Mouse (Mus musculus): Measurements from ENCODE around the gene Ppp1r12b. TPM values are rescaled to one million over a fixed set of nuclear protein-coding genes. Genes with fewer than 3 reads are reported as not detected.
"Not testable (repeated sequence)": the region's sequence is repeated elsewhere in the genome, so short reads cannot be mapped to it uniquely, and the experiment has no call there.

Gene Ppp1r12b
- total RNA-seq, 2 experiments from 2014 or later = 6.2 to 6.3 TPM

- ATAC-seq (replicated peaks; ENCODE audit: poor library complexity, severe bottlenecking) = peak; percentile 59; the same call in 1 of the 2 replicates
Observed at GRCm38 (mm10) chr1:134854325-134854982, 101.3 kb downstream of the Ppp1r12b start.

GRCm38 (mm10) chr1:134852797-134853196, 102.9 kb downstream of the Ppp1r12b start:
- ATAC-seq (replicated peaks; ENCODE audit: poor library complexity, severe bottlenecking) = no peak

GRCm38 (mm10) chr1:134851211-134851610, 104.5 kb downstream of the Ppp1r12b start:
- no peak for ATAC-seq (replicated peaks; ENCODE audit: poor library complexity, severe bottlenecking)

- ATAC-seq (replicated peaks; ENCODE audit: poor library complexity, severe bottlenecking) = no peak
Observed at GRCm38 (mm10) chr1:134850361-134850760, 105.4 kb downstream of the Ppp1r12b start.

- no peak for ATAC-seq (replicated peaks; ENCODE audit: poor library complexity, severe bottlenecking)
Observed at GRCm38 (mm10) chr1:134847851-134848250, 107.9 kb downstream of the Ppp1r12b start.

- no peak for ATAC-seq (replicated peaks; ENCODE audit: poor library complexity, severe bottlenecking)
Observed at GRCm38 (mm10) chr1:134846295-134846988, 109.3 kb downstream of the Ppp1r12b start.

- ATAC-seq (replicated peaks; ENCODE audit: poor library complexity, severe bottlenecking) = no peak
Observed at GRCm38 (mm10) chr1:134843369-134843768, 112.4 kb downstream of the Ppp1r12b start.

- ATAC-seq (replicated peaks; ENCODE audit: poor library complexity, severe bottlenecking) = no peak
Observed at GRCm38 (mm10) chr1:134836909-134837480, 118.7 kb downstream of the Ppp1r12b start.

GRCm38 (mm10) chr1:134830881-134831280, 124.9 kb downstream of the Ppp1r12b start:
- not testable (repeated sequence) for ATAC-seq (replicated peaks; ENCODE audit: poor library complexity, severe bottlenecking)

GRCm38 (mm10) chr1:134829635-134830034, 126.1 kb downstream of the Ppp1r12b start:
- ATAC-seq (replicated peaks; ENCODE audit: poor library complexity, severe bottlenecking) = no peak

- no peak for ATAC-seq (replicated peaks; ENCODE audit: poor library complexity, severe bottlenecking)
Observed at GRCm38 (mm10) chr1:134824896-134825295, 130.8 kb downstream of the Ppp1r12b start.

- ATAC-seq (replicated peaks; ENCODE audit: poor library complexity, severe bottlenecking) = no peak
Observed at GRCm38 (mm10) chr1:134823842-134824241, 131.9 kb downstream of the Ppp1r12b start.

GRCm38 (mm10) chr1:134823323-134823722, 132.4 kb downstream of the Ppp1r12b start:
- ATAC-seq (replicated peaks; ENCODE audit: poor library complexity, severe bottlenecking) = no peak

- no peak for ATAC-seq (replicated peaks; ENCODE audit: poor library complexity, severe bottlenecking)
Observed at GRCm38 (mm10) chr1:134820882-134821281, 134.9 kb downstream of the Ppp1r12b start.

GRCm38 (mm10) chr1:134819196-134819595, 136.5 kb downstream of the Ppp1r12b start:
- no peak for ATAC-seq (replicated peaks; ENCODE audit: poor library complexity, severe bottlenecking)

GRCm38 (mm10) chr1:134818716-134819115, 137.0 kb downstream of the Ppp1r12b start:
- ATAC-seq (replicated peaks; ENCODE audit: poor library complexity, severe bottlenecking) = no peak

- no peak for ATAC-seq (replicated peaks; ENCODE audit: poor library complexity, severe bottlenecking)
Observed at GRCm38 (mm10) chr1:134817916-134818595, 137.7 kb downstream of the Ppp1r12b start.

- ATAC-seq (replicated peaks; ENCODE audit: poor library complexity, severe bottlenecking) = no peak
Observed at GRCm38 (mm10) chr1:134817120-134817519, 138.6 kb downstream of the Ppp1r12b start.

GRCm38 (mm10) chr1:134816617-134817016, 139.1 kb downstream of the Ppp1r12b start:
- peak; percentile 40 for ATAC-seq (replicated peaks; ENCODE audit: poor library complexity, severe bottlenecking)

GRCm38 (mm10) chr1:134815748-134816147, 140.0 kb downstream of the Ppp1r12b start:
- ATAC-seq (replicated peaks; ENCODE audit: poor library complexity, severe bottlenecking) = no peak

- ATAC-seq (replicated peaks; ENCODE audit: poor library complexity, severe bottlenecking) = no peak
Observed at GRCm38 (mm10) chr1:134805471-134805870, 150.3 kb downstream of the Ppp1r12b start.
